Mouse (Mus musculus) heart, embryonic 16.5 days (tissue): ENCODE measurements around the gene Gp1bb. TPM values are rescaled to one million over a fixed set of nuclear protein-coding genes. Genes with fewer than 3 reads are reported as not detected.

Source experiments
- ATAC-seq: fragments of 200-750 bp; cut with Nextera tagmentation; replicated peaks from 2 replicates; pipeline ENCODE4 v1.8.0; 2017; ENCODE audit warnings: moderate number of reproducible peaks; ENCODE audit not compliant: insufficient read depth, low FRiP score; ENCODE audit errors: extremely low read depth
- H3K27ac ChIP-seq: fragments of 300-500 bp; sonication (generic); 2 replicates; pipeline ENCODE4 v1.5.1; 2014; ENCODE audit warnings: mild to moderate bottlenecking, low read length, control low read depth, moderate library complexity
- H3K27me3 ChIP-seq: fragments of 300-500 bp; sonication (generic); 2 replicates; pipeline ENCODE4 v1.6.1; 2014; ENCODE audit warnings: low read length, mixed read lengths; ENCODE audit not compliant: control insufficient read depth, insufficient read depth
- H3K36me3 ChIP-seq: fragments of 300-500 bp; sonication (generic); 2 replicates; pipeline ENCODE4 v1.6.1; 2014; ENCODE audit not compliant: control insufficient read depth, insufficient read depth
- H3K4me1 ChIP-seq: fragments of 300-500 bp; sonication (generic); 2 replicates; pipeline ENCODE4 v1.6.1; 2014; ENCODE audit warnings: low read length, mixed read lengths; ENCODE audit not compliant: control insufficient read depth, insufficient read depth
- H3K4me2 ChIP-seq: fragments of 300-500 bp; sonication (generic); 2 replicates; pipeline ENCODE4 v1.6.1; 2014; ENCODE audit warnings: low read depth, mild to moderate bottlenecking, control low read depth, low read length
- H3K4me3 ChIP-seq: fragments of 300-500 bp; sonication (generic); 2 replicates; pipeline ENCODE4 v1.5.1; 2014; ENCODE audit warnings: mild to moderate bottlenecking, control low read depth, low read length
- H3K9ac ChIP-seq: fragments of 300-500 bp; sonication (generic); 2 replicates; pipeline ENCODE4 v1.6.1; 2014; ENCODE audit warnings: low read length, control low read depth
- H3K9me3 ChIP-seq: fragments of 300-500 bp; sonication (generic); replicated peaks from 2 replicates; pipeline ENCODE4 v1.6.1; 2016; ENCODE audit warnings: low read length; ENCODE audit not compliant: control insufficient read depth
- WGBS: fragments of 180-500 bp; shearing (Covaris S2); extraction: QIAGEN DNeasy Blood & Tissue Kit; methylation state at CpG from one replicate; pipeline ENCODE4 v1.1.7; 2014; 5-methylcytosine and 5-hydroxymethylcytosine counted together
- polyA plus RNA-seq: library from polyadenylated mRNA; unstranded; fragments of >200 nt; fragmentation: Nextera tagmentation; extraction: Ambion mirVana; gene quantifications from 2 replicates; pipeline ENCODE4 v1.2.1, GENCODE M21; 2015

Gp1bb gene
- polyA plus RNA-seq, 1 experiment from 2014 or later: 2.4 TPM

DNA sequence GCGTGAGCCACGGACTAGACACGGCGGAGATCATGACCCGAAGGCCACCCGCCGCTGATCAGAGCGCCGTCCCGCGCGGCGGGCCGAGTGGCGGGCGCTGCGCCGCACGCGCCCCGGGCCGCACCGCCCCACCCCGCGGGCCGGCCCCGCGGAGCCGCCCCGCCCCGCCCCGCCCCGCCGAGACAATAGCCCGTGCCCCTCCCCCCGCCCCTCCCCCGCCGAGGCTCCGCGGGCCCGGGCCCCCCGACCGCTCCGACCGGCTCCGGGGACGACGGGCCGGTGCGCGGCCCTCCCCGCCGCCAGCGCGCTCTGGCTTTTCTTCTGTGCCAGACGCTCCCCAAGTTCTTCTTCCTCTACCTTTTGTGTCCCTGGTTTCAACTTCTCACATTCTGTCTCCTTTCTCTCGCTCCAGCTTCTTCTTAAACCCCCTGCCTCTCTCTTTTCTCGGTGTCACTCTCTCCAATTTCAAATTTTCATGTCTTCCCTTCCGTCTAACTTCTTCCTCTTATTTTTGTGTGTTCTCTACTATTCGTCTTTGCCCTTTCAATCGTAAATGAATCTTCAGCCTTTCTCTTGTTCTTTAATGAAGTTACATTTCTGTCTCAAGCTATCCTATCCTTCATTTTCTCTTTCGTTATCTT lies 35.2 kb downstream of the Gp1bb start:
- Histone ChIP-seq H3K9me3 (no peaks in the 10 kb centered on the region), H3K4me3 (peak overlapping the region; percentile 57), H3K4me1 (peaks cover 34% of the 10 kb centered on the region), H3K4me2 (peak overlapping the region; percentile 76), H3K9ac (peak overlapping the region; percentile 3), H3K36me3 (no peaks in the 10 kb centered on the region), H3K27me3 (peaks cover 91% of the 10 kb centered on the region), H3K27ac (no peak overlapping the region)
- ATAC-seq: no peak
- 2% methylated on average over 32 of the region's 62 CpGs for WGBS

GRCm38 (mm10) chr16:18586076-18586905 lies 35.9 kb downstream of the Gp1bb start:
- WGBS: 5% methylated on average over 83 of the region's 83 CpGs
- Histone ChIP-seq H3K27ac (no peak overlapping the region), H3K9ac (peak overlapping the region; percentile 3), H3K36me3 (no peaks in the 10 kb centered on the region), H3K4me2 (peak overlapping the region; percentile 76), H3K4me1 (peaks cover 35% of the 10 kb centered on the region), H3K27me3 (peaks cover 91% of the 10 kb centered on the region), H3K4me3 (peak overlapping the region; percentile 57), H3K9me3 (no peaks in the 10 kb centered on the region)
- no peak for ATAC-seq

GRCm38 (mm10) chr16:18585676-18586075 lies 36.5 kb downstream of the Gp1bb start:
- H3K4me2 ChIP-seq: no peak overlapping the region
- H3K4me1 ChIP-seq: peaks cover 32% of the 10 kb centered on the region
- no peak overlapping the region for H3K27ac ChIP-seq
- no peak overlapping the region for H3K9ac ChIP-seq
- no peaks in the 10 kb centered on the region for H3K9me3 ChIP-seq
- H3K27me3 ChIP-seq: peaks cover 91% of the 10 kb centered on the region
- no peaks in the 10 kb centered on the region for H3K36me3 ChIP-seq
- WGBS: 27% methylated on average over 10 of the region's 10 CpGs
- no peak for ATAC-seq
- H3K4me3 ChIP-seq: peak overlapping the region; percentile 57

DNA sequence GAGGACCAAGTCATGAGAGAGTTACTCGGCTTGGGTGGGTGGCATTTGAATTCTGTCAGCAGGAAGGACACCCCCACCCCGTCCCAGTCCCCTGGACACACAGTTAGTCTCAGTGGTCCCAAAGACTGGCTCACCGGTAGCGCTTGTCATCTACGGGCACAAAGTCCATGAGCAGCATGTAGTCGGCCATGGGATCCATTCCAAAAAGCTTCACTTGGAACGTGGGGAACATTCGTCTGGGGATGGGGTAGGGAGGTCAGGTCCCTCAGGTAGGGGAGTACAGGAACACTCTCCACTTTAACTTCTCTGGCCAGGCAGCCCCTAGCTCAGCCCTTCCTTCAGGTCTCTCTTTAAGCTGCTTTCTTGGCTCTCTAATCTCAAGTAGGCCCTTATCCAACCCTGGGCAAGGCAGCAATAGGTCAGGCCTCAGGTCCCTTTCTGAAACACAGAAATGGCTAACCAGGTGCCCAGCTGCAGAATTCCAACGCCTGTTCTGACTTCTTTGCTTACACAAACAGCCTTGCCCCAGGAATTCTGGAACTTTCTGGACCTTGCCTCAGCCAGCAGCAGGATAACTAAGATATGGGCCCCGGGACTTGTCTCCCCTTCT lies 37.2 kb downstream of the Gp1bb start:
- WGBS: 58% methylated on average over 10 of the region's 10 CpGs
- Histone ChIP-seq H3K4me3 (no peak overlapping the region), H3K4me1 (peaks cover 27% of the 10 kb centered on the region), H3K9ac (no peak overlapping the region), H3K36me3 (no peaks in the 10 kb centered on the region), H3K4me2 (no peak overlapping the region), H3K27ac (no peak overlapping the region), H3K9me3 (no peaks in the 10 kb centered on the region), H3K27me3 (peaks cover 90% of the 10 kb centered on the region)
- ATAC-seq: no peak

DNA sequence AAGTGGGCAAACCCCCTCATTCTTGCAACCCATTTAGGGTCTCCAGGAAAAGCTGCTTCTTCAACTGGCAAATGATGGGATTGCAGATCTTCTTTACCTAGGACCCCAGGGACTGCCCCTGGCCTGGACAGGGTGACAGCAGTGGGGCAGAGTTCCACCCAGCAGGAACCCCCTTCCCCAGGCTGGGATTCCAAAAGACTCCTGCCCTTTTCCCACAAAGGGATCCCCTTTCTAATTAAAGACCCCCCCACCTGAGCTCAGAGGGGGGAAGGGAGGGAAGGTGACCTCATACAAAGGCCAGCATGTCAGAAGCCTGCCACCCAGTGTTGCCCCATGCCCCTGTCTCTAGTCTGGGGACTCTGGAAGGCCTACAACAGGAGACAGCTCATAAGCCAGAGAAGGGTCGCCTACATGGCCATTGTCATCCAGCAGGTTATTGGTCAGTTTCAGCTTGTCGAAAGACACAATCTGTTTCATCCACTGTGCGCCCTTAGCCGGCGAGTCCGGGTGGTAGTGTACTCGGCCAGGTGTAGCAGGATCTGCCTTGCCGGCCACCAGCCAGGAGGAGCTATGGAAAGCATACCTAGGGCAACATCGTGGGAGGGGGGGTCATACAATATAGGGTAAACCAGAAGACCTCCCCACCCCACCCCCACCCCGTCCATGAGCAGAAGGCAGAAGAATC lies 38.4 kb downstream of the Gp1bb start:
- Histone ChIP-seq H3K27ac (no peak overlapping the region), H3K9me3 (no peaks in the 10 kb centered on the region), H3K4me3 (no peak overlapping the region), H3K4me1 (peaks cover 25% of the 10 kb centered on the region), H3K4me2 (no peak overlapping the region), H3K36me3 (no peaks in the 10 kb centered on the region), H3K9ac (no peak overlapping the region), H3K27me3 (peaks cover 84% of the 10 kb centered on the region)
- no peak for ATAC-seq
- WGBS: 55% methylated on average over 10 of the region's 10 CpGs

GRCm38 (mm10) chr16:18583169-18583568 lies 39.0 kb downstream of the Gp1bb start:
- ATAC-seq: no peak
- Histone ChIP-seq H3K9ac (no peak overlapping the region), H3K4me3 (no peak overlapping the region), H3K27ac (no peak overlapping the region), H3K36me3 (no peaks in the 10 kb centered on the region), H3K4me1 (peaks cover 25% of the 10 kb centered on the region), H3K4me2 (no peak overlapping the region), H3K27me3 (peaks cover 83% of the 10 kb centered on the region), H3K9me3 (no peaks in the 10 kb centered on the region)
- WGBS: 48% methylated on average over 10 of the region's 10 CpGs

GRCm38 (mm10) chr16:18582426-18583148 lies 39.6 kb downstream of the Gp1bb start:
- Histone ChIP-seq H3K9ac (peak overlapping the region; percentile 24; the same call in 1 of the 2 replicates), H3K27me3 (peaks cover 79% of the 10 kb centered on the region), H3K4me1 (peaks cover 21% of the 10 kb centered on the region), H3K9me3 (no peaks in the 10 kb centered on the region), H3K4me2 (peak overlapping the region; percentile 68), H3K36me3 (no peaks in the 10 kb centered on the region), H3K27ac (no peak overlapping the region), H3K4me3 (peak overlapping the region; percentile 53)
- no peak for ATAC-seq
- WGBS: 4% methylated on average over 61 of the region's 67 CpGs

DNA sequence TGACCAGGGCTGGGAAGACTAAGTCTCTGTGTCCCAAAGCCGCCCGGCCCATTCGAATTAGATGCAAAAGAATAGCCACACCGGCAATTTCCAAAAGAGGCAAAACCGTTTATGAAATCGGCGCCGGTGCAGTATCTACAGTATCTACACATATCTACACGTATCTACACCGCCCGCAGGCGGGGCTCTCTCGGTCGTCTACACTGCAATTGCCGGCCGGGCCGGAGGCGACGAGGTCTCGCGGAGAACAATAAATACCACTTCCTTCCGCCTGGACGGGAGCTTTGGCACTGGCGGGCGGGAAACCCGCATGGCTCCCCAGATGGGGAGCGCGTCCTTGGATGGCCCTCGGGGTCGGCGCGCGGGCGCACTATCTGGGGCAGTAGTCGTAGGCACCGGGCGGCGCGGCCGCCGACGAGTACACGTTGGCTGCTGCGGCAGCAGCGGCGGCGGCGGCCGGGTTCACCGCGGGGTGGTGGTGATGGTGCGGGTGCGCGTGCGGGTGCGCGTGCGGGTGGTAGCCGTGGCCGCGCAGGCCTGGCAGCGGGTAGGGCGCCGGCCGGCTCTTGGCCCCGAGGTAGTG lies 40.5 kb downstream of the Gp1bb start:
- 2% methylated on average over 48 of the region's 66 CpGs for WGBS
- ATAC-seq: no peak; the same call in 1 of the 2 replicates
- peak overlapping the region; percentile 42 for H3K9ac ChIP-seq
- H3K4me3 ChIP-seq: peak overlapping the region; percentile 53
- peaks cover 21% of the 10 kb centered on the region for H3K4me1 ChIP-seq
- no peaks in the 10 kb centered on the region for H3K9me3 ChIP-seq
- peaks cover 77% of the 10 kb centered on the region for H3K27me3 ChIP-seq
- H3K36me3 ChIP-seq: no peaks in the 10 kb centered on the region
- H3K4me2 ChIP-seq: peak overlapping the region; percentile 68
- no peak overlapping the region for H3K27ac ChIP-seq
